Mouse (Mus musculus): ENCODE data around the gene Eno3.

Gene Eno3

GRCm38 (mm10) chr11:70681897-70682581 is 25.0 kb downstream of the Eno3 start:
- DNase-seq (ENCODE audit: low spot score) = peak; percentile 40

- DNase-seq (ENCODE audit: low spot score) = no peak
Observed at GRCm38 (mm10) chr11:70683640-70684039, 26.6 kb downstream of the Eno3 start.

GRCm38 (mm10) chr11:70686901-70687566 is 30.0 kb downstream of the Eno3 start:
- DNase-seq (ENCODE audit: low spot score) = no peak

GRCm38 (mm10) chr11:70687601-70688199 is 30.7 kb downstream of the Eno3 start, which contains the start of gene Camta2:
Camta2 (minus strand) TSS chr11:70688105.
- peak; percentile 79 for DNase-seq (ENCODE audit: low spot score)

- DNase-seq (ENCODE audit: low spot score) = no peak
Observed at GRCm38 (mm10) chr11:70688372-70688771, 31.4 kb downstream of the Eno3 start.

- no peak for DNase-seq (ENCODE audit: low spot score)
Observed at GRCm38 (mm10) chr11:70689578-70689977, 32.6 kb downstream of the Eno3 start.

GRCm38 (mm10) chr11:70693504-70693903 is 36.5 kb downstream of the Eno3 start:
- DNase-seq (ENCODE audit: low spot score) = no peak

GRCm38 (mm10) chr11:70697376-70697775 is 40.4 kb downstream of the Eno3 start:
- DNase-seq (ENCODE audit: low spot score) = peak; percentile 33

GRCm38 (mm10) chr11:70699051-70699450 is 42.0 kb downstream of the Eno3 start:
- DNase-seq (ENCODE audit: low spot score) = no peak

GRCm38 (mm10) chr11:70699722-70700556 is 42.9 kb downstream of the Eno3 start, which contains the start of the genes Inca1 and Kif1c:
Inca1 (minus strand) TSS chr11:70700155.
Kif1c (plus strand) TSS chr11:70700548.
- DNase-seq (ENCODE audit: low spot score) = peak; percentile 92

GRCm38 (mm10) chr11:70700613-70701012 is 43.6 kb downstream of the Eno3 start:
- DNase-seq (ENCODE audit: low spot score) = peak; percentile 35

GRCm38 (mm10) chr11:70701221-70701955 is 44.4 kb downstream of the Eno3 start:
- DNase-seq (ENCODE audit: low spot score) = no peak

- DNase-seq (ENCODE audit: low spot score) = no peak
Observed at GRCm38 (mm10) chr11:70701984-70702733, 45.2 kb downstream of the Eno3 start.

- DNase-seq (ENCODE audit: low spot score) = no peak
Observed at GRCm38 (mm10) chr11:70702781-70703180, 45.8 kb downstream of the Eno3 start.

- no peak for DNase-seq (ENCODE audit: low spot score)
Observed at GRCm38 (mm10) chr11:70706127-70706526, 49.1 kb downstream of the Eno3 start.

- DNase-seq (ENCODE audit: low spot score) = no peak
Observed at GRCm38 (mm10) chr11:70711026-70711425, 54.0 kb downstream of the Eno3 start.
